Mouse (Mus musculus) stomach, postnatal 0 days (tissue): ENCODE results near the gene Ptprk. TPM values are rescaled to one million over a fixed set of nuclear protein-coding genes. Genes with fewer than 3 reads are reported as not detected.

Experiments used
- ATAC-seq: fragments of 200-750 bp; cut with Nextera tagmentation; 2 replicates; pipeline ENCODE4 v1.8.0; 2017; ENCODE audit not compliant: low FRiP score, low TSS enrichment
- DNase-seq: peaks from one replicate; pipeline ENCODE4 v3.0.0-alpha.2; 2016; ENCODE audit warnings: low spot score
- H3K27ac ChIP-seq: fragments of 300-500 bp; sonication (generic); replicated peaks from 2 replicates; pipeline ENCODE4 v1.5.1; 2014; ENCODE audit warnings: mild to moderate bottlenecking, control low read depth
- H3K27me3 ChIP-seq: fragments of 300-500 bp; sonication (generic); 2 replicates; pipeline ENCODE4 v1.6.1; 2014; ENCODE audit warnings: low read length; ENCODE audit not compliant: control insufficient read depth, insufficient read depth
- H3K36me3 ChIP-seq: fragments of 300-500 bp; sonication (generic); 2 replicates; pipeline ENCODE4 v1.6.1; 2014; ENCODE audit warnings: low read length, mixed read lengths; ENCODE audit not compliant: control insufficient read depth, insufficient read depth
- H3K4me1 ChIP-seq: fragments of 300-500 bp; sonication (generic); replicated peaks from 2 replicates; pipeline ENCODE4 v1.6.1; 2014; ENCODE audit warnings: antibody characterized with exemption; ENCODE audit not compliant: control insufficient read depth, insufficient read depth
- H3K4me2 ChIP-seq: fragments of 300-500 bp; sonication (generic); replicated peaks from 2 replicates; pipeline ENCODE4 v1.6.1; 2014; ENCODE audit warnings: low read depth, mild to moderate bottlenecking, control low read depth, moderate library complexity
- H3K4me3 ChIP-seq: fragments of 300-500 bp; sonication (generic); 2 replicates; pipeline ENCODE4 v1.5.1; 2014; ENCODE audit warnings: low read depth, low read length, control low read depth
- H3K9ac ChIP-seq: fragments of 300-500 bp; sonication (generic); 2 replicates; pipeline ENCODE4 v1.6.1; 2014; ENCODE audit warnings: mild to moderate bottlenecking, low read length, control low read depth, mixed read lengths
- H3K9me3 ChIP-seq: fragments of 300-500 bp; sonication (generic); 2 replicates; pipeline ENCODE4 v1.6.1; 2016; ENCODE audit warnings: low read length; ENCODE audit not compliant: control insufficient read depth
- CTCF ChIP-seq: IDR thresholded peaks from 2 replicates; pipeline ENCODE4 v1.5.1; 2016; ENCODE audit warnings: antibody characterized with exemption, low read depth, mild to moderate bottlenecking, moderate library complexity
- EP300 ChIP-seq: optimal IDR thresholded peaks from 2 replicates; pipeline ENCODE3; 2016; ENCODE audit warnings: antibody characterized with exemption
- WGBS: fragments of 180-500 bp; shearing (Covaris S2); extraction: QIAGEN DNeasy Blood & Tissue Kit; methylation state at CpG from one replicate; pipeline ENCODE4 v1.1.7; 2014; 5-methylcytosine and 5-hydroxymethylcytosine counted together
- polyA plus RNA-seq: library from polyadenylated mRNA; unstranded; fragments of >200 nt; fragmentation: Nextera tagmentation; extraction: Ambion mirVana; gene quantifications from 2 replicates; pipeline ENCODE4 v1.2.1, GENCODE M21; 2015

The Ptprk gene
- polyA plus RNA-seq, 1 experiment from 2014 or later = 26.9 TPM

DNA sequence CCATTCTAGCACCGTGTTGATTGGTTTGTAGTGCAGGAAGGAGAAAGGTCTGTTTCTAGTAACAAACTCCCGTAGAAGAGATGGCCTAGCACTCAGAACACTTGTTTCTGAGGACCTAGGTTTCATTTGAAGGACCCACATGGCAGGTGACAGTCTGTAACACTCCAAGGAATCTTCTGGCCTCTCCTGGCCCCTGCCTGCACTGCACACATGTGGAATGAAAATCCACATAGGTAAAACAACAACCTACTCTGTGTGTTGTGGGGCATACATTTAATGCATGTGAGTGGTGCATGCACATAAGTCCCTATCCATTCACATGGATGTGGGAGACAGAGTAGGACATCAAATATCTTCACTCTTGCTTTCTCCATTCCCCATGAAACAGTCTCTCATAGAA lies 204.1 kb downstream of the Ptprk start:
- TF ChIP-seq EP300 (no peak), CTCF (no peak)
- WGBS = 91% methylated on average over 2 of the region's 2 CpGs
- H3K27me3 ChIP-seq = no peaks in the 10 kb centered on the region
- no peak overlapping the region for H3K9ac ChIP-seq
- H3K4me3 ChIP-seq = no peak overlapping the region
- no peak for ATAC-seq
- H3K27ac ChIP-seq = no peak overlapping the region
- DNase-seq = no peak
- H3K36me3 ChIP-seq = no peaks in the 10 kb centered on the region
- no peaks in the 10 kb centered on the region for H3K4me1 ChIP-seq
- no peaks in the 10 kb centered on the region for H3K9me3 ChIP-seq
- no peak overlapping the region for H3K4me2 ChIP-seq

DNA sequence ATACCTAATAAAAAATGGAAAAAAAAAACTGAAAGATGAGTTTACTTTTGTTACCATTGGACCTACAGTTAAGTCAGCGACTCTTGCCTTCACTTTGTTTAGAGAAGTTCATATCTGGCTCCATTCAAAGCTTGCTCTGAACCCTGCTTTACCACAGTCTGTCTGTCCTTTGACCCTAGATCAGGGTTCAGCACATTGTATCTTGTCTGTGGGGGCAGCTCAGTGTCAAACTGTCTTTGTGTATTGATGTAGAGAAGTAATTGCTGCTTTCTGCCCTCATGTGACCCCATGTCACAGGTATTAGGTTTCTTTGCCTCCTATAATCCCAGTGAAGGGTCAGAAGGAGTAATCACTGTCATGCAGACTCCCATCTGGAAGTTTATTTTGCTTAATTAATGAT lies 222.9 kb downstream of the Ptprk start:
- Histone ChIP-seq H3K36me3 (no peaks in the 10 kb centered on the region), H3K9me3 (no peaks in the 10 kb centered on the region), H3K4me2 (no peak overlapping the region), H3K9ac (no peak overlapping the region), H3K27me3 (no peaks in the 10 kb centered on the region), H3K4me3 (no peak overlapping the region), H3K27ac (no peak overlapping the region), H3K4me1 (no peaks in the 10 kb centered on the region)
- DNase-seq (no peak), ATAC-seq (no peak)
- TF ChIP-seq CTCF (no peak), EP300 (no peak)
- WGBS = 50% methylated on average over 1 of the region's 1 CpGs

DNA sequence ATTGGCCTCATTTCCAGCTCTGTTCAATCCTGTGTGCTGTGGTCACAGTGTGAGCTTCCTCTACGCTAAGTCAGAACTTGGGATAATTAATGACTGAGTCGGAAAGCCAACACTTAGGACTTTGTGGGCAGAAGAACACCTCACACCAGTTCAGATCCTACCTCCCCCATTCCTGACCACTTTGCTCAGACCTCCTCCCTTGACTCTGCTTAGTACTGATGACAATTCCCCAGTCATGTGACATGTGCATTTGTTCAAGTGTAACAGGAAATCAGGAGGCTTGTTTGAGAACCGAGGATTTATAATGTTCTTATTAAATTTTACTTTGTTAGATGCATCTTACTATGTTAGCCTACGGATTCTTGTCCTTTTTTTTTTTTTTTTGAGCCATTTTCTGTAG lies 224.6 kb downstream of the Ptprk start:
- ATAC-seq (no peak), DNase-seq (no peak)
- H3K36me3 ChIP-seq = no peaks in the 10 kb centered on the region
- H3K4me3 ChIP-seq = no peak overlapping the region
- no peaks in the 10 kb centered on the region for H3K9me3 ChIP-seq
- no peak overlapping the region for H3K4me2 ChIP-seq
- no peak overlapping the region for H3K27ac ChIP-seq
- TF ChIP-seq CTCF = no peak
- no peak for TF ChIP-seq EP300
- H3K4me1 ChIP-seq = no peaks in the 10 kb centered on the region
- no peak overlapping the region for H3K9ac ChIP-seq
- 78% methylated on average over 4 of the region's 4 CpGs for WGBS
- H3K27me3 ChIP-seq = no peaks in the 10 kb centered on the region

DNA sequence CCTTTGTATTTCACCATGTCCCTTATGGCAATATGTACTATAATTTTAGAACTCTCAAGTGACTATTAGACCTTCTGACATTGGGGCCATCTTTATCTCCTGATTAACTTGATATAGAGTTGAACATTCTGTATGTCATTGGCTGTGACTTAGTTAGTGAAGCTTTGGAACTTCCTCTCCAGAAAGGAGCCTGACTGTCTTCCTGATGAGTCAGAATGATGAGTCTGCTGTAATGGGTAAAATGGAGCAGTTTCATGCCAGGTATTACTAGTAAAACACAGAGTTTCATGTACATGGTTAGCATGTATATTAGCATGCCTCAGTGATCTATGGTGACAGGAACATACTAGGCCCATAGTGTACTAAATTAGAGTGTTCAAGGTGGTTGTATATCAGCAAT lies 229.2 kb downstream of the Ptprk start:
- Histone ChIP-seq H3K36me3 (no peaks in the 10 kb centered on the region), H3K9me3 (no peaks in the 10 kb centered on the region), H3K9ac (no peak overlapping the region), H3K4me2 (no peak overlapping the region), H3K4me1 (no peaks in the 10 kb centered on the region), H3K4me3 (no peak overlapping the region), H3K27ac (no peak overlapping the region), H3K27me3 (no peaks in the 10 kb centered on the region)
- no peak for ATAC-seq
- no peak for DNase-seq
- TF ChIP-seq CTCF = no peak
- TF ChIP-seq EP300 = no peak

DNA sequence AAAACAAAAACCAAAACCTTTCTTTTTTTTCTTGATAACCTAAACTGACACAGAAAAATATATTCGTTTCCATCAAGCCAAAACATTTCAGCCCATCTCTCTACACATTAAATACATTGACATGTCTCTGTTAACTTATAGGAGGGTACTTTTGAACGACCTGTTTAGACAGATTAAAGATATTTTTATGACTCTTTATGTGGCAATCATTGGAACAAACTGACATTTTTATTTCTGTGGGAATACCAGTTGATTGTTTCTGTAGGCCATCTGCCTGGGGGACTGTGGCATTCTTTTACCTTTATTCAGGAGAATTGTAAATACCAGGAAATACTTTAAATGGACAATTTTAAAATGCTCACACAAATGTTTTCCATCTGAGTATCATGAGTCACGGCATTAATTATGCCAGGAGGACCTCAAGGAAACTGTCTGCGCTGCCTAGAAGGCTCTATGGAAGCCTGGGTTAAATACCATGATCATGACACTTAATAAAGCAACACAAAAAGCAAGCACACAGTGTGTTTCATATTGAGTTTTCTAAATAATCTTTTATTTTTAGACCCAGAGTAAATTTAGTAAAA lies 229.8 kb downstream of the Ptprk start:
- TF ChIP-seq EP300 (no peak), CTCF (no peak)
- no peak overlapping the region for H3K4me2 ChIP-seq
- H3K4me1 ChIP-seq = no peaks in the 10 kb centered on the region
- H3K36me3 ChIP-seq = no peaks in the 10 kb centered on the region
- no peak overlapping the region for H3K27ac ChIP-seq
- no peak overlapping the region for H3K9ac ChIP-seq
- H3K9me3 ChIP-seq = no peaks in the 10 kb centered on the region
- DNase-seq = no peak
- no peak for ATAC-seq
- H3K4me3 ChIP-seq = no peak overlapping the region
- 68% methylated on average over 4 of the region's 4 CpGs for whole genome bisulfite sequencing
- no peaks in the 10 kb centered on the region for H3K27me3 ChIP-seq

DNA sequence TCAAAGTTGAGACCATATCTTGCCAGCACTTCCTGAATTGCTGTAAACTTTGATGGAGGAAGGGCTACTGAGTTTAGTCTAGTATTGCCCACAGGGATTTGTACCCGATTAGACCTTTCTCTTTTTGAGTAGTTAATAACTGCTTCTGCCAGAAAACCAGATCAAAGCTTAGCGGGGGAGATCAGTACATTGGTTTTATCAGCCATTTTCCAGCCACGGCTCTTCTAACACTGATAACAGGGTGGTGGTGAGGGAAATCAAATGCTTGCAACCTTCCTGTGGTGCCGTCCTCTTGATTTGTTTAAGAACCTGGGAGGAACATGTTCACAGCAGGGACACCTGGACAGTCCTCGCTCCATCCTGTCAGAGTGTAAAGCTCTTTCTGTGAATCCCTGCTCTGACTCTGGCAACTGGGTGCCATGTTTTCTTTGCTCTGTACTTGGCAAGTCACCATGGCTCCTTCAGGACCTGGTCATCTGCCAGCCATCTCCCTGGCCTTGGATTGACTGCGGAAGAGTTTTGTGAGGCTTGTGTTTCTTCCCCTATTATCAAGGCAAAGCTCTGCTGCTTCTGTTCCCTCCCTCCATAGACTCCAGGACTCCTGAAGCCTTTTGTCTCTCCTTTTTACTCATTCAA lies 231.9 kb downstream of the Ptprk start:
- 64% methylated on average over 6 of the region's 6 CpGs for WGBS
- H3K27ac ChIP-seq = no peak overlapping the region
- TF ChIP-seq CTCF = no peak
- no peak for TF ChIP-seq EP300
- no peaks in the 10 kb centered on the region for H3K27me3 ChIP-seq
- DNase-seq (no peak), ATAC-seq (no peak)
- H3K4me2 ChIP-seq = no peak overlapping the region
- no peak overlapping the region for H3K9ac ChIP-seq
- H3K36me3 ChIP-seq = no peaks in the 10 kb centered on the region
- H3K4me3 ChIP-seq = no peak overlapping the region
- no peaks in the 10 kb centered on the region for H3K4me1 ChIP-seq
- H3K9me3 ChIP-seq = no peaks in the 10 kb centered on the region
